Mouse (Mus musculus): ENCODE results near the gene Nosip. TPM values are rescaled to one million over a fixed set of nuclear protein-coding genes. Genes with fewer than 3 reads are reported as not detected.

Gene Nosip
- polyA plus RNA-seq, 1 experiment from 2014 or later, result 67.7 TPM

DNA sequence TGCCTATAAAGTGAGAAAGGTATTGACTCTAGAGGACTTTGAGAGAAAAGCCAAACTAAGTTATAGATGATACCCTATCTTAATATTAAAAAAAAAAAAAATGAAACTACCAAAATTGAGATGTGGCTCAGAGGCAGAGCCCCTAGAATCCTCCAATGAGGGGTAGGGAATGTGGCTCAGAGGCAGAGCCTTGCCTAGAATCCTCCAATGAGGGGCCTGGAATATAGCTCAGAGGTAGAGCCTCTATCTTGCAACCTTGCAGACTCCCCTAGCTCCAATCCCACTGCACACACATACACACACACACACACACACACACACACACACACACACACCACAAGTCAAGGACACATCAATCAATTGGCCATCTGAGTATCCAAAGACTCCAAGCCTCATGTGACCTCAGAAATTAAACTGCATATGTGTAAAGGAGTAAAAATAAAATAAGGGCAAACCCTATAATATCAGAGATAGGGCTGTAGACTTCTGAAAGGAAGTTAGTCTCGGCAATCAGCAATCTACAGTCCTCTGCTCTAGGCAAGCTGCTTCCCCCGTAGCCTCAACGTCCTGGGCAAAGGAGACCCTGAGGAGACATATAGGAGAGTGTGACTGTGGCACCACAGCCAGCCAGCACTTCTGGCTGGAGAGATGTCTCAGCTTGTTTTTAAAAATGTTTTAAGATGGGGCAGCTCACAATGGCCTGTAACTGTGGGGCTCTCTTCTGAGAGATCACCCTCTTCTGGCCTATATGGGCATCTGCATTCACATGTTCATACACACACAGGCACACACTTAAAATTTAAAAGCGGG is 5.2 kb downstream of the Nosip start:
- H3K36me3 ChIP-seq (ENCODE audit: control insufficient read depth, insufficient read depth, low read length), result no peaks in the 10 kb centered on the region
- H3K27ac ChIP-seq (ENCODE audit: low read length), result no peak overlapping the region
- H3K4me1 ChIP-seq (ENCODE audit: control insufficient read depth, insufficient read depth, low read length), result peaks cover 10% of the 10 kb centered on the region
- ATAC-seq, result no peak
- H3K9ac ChIP-seq (ENCODE audit: low read depth, low read length), result no peak overlapping the region
- 74% methylated on average over 4 of the region's 4 CpGs for WGBS
- no peaks in the 10 kb centered on the region for H3K9me3 ChIP-seq (replicated peaks; ENCODE audit: control insufficient read depth, low read length, poor library complexity, severe bottlenecking)
- H3K4me3 ChIP-seq (ENCODE audit: low read depth, low read length), result no peak overlapping the region
- no peak overlapping the region for H3K4me2 ChIP-seq (ENCODE audit: low read length)
- no peaks in the 10 kb centered on the region for H3K27me3 ChIP-seq (ENCODE audit: control insufficient read depth, insufficient read depth, low read depth, low read length)

GRCm38 (mm10) chr7:45068000-45068318 is 5.7 kb downstream of the Nosip start:
- no peaks in the 10 kb centered on the region for H3K27me3 ChIP-seq (ENCODE audit: control insufficient read depth, insufficient read depth, low read depth, low read length)
- H3K4me1 ChIP-seq (ENCODE audit: control insufficient read depth, insufficient read depth, low read length), result peaks cover 10% of the 10 kb centered on the region
- no peaks in the 10 kb centered on the region for H3K36me3 ChIP-seq (ENCODE audit: control insufficient read depth, insufficient read depth, low read length)
- H3K4me2 ChIP-seq (ENCODE audit: low read length), result no peak overlapping the region
- no peaks in the 10 kb centered on the region for H3K9me3 ChIP-seq (replicated peaks; ENCODE audit: control insufficient read depth, low read length, poor library complexity, severe bottlenecking)
- H3K27ac ChIP-seq (ENCODE audit: low read length), result no peak overlapping the region
- no peak overlapping the region for H3K4me3 ChIP-seq (ENCODE audit: low read depth, low read length)
- H3K9ac ChIP-seq (ENCODE audit: low read depth, low read length), result no peak overlapping the region
- ATAC-seq, result no peak
- WGBS, result 16% methylated on average over 5 of the region's 5 CpGs

- 97% methylated on average over 2 of the region's 2 CpGs for WGBS
- Histone ChIP-seq H3K36me3 (ENCODE audit: control insufficient read depth, insufficient read depth, low read length) (no peaks in the 10 kb centered on the region), H3K27me3 (ENCODE audit: control insufficient read depth, insufficient read depth, low read depth, low read length) (no peaks in the 10 kb centered on the region), H3K4me1 (ENCODE audit: control insufficient read depth, insufficient read depth, low read length) (no peaks in the 10 kb centered on the region), H3K4me2 (ENCODE audit: low read length) (no peak overlapping the region), H3K9ac (ENCODE audit: low read depth, low read length) (no peak overlapping the region), H3K27ac (ENCODE audit: low read length) (no peak overlapping the region), H3K9me3 (replicated peaks; ENCODE audit: control insufficient read depth, low read length, poor library complexity, severe bottlenecking) (no peaks in the 10 kb centered on the region), H3K4me3 (ENCODE audit: low read depth, low read length) (no peak overlapping the region)
- ATAC-seq, result no peak
Measured at GRCm38 (mm10) chr7:45069671-45070070, 7.4 kb downstream of the Nosip start.

GRCm38 (mm10) chr7:45072230-45072629 is 10.0 kb downstream of the Nosip start:
- ATAC-seq, result no peak
- Histone ChIP-seq H3K36me3 (ENCODE audit: control insufficient read depth, insufficient read depth, low read length) (peaks cover 10% of the 10 kb centered on the region), H3K9me3 (replicated peaks; ENCODE audit: control insufficient read depth, low read length, poor library complexity, severe bottlenecking) (no peaks in the 10 kb centered on the region), H3K27ac (ENCODE audit: low read length) (no peak overlapping the region), H3K4me1 (ENCODE audit: control insufficient read depth, insufficient read depth, low read length) (no peaks in the 10 kb centered on the region), H3K4me2 (ENCODE audit: low read length) (no peak overlapping the region), H3K4me3 (ENCODE audit: low read depth, low read length) (no peak overlapping the region), H3K9ac (ENCODE audit: low read depth, low read length) (no peak overlapping the region), H3K27me3 (ENCODE audit: control insufficient read depth, insufficient read depth, low read depth, low read length) (no peaks in the 10 kb centered on the region)
- WGBS, result 65% methylated on average over 2 of the region's 2 CpGs

GRCm38 (mm10) chr7:45073171-45073707 is 11.0 kb downstream of the Nosip start:
- Histone ChIP-seq H3K36me3 (ENCODE audit: control insufficient read depth, insufficient read depth, low read length) (peaks cover 14% of the 10 kb centered on the region), H3K4me2 (ENCODE audit: low read length) (no peak overlapping the region), H3K4me3 (ENCODE audit: low read depth, low read length) (no peak overlapping the region), H3K4me1 (ENCODE audit: control insufficient read depth, insufficient read depth, low read length) (no peaks in the 10 kb centered on the region), H3K27ac (ENCODE audit: low read length) (no peak overlapping the region), H3K9me3 (replicated peaks; ENCODE audit: control insufficient read depth, low read length, poor library complexity, severe bottlenecking) (no peaks in the 10 kb centered on the region), H3K9ac (ENCODE audit: low read depth, low read length) (no peak overlapping the region), H3K27me3 (ENCODE audit: control insufficient read depth, insufficient read depth, low read depth, low read length) (no peaks in the 10 kb centered on the region)
- ATAC-seq, result no peak
- 78% methylated on average over 7 of the region's 7 CpGs for WGBS

DNA sequence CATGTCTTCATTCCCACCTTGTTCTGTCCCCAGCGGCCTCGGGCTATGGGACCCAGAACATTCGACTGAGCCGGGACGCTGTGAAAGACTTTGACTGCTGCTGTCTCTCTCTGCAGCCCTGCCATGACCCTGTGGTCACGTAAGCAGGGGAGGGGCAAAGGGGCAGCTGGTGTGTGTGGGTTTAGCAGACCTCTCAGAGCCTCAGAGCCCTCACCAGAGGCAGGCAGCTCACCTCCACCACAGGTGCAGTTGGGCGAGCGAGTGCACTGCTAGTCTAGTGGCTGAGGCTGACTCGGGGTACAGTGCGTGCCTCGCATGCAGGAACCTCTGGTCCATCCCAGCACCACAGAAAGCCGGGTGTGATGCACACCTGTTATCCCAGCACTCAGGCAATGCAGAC is 11.7 kb downstream of the Nosip start:
- Histone ChIP-seq H3K4me2 (ENCODE audit: low read length) (no peak overlapping the region), H3K9ac (ENCODE audit: low read depth, low read length) (no peak overlapping the region), H3K27ac (ENCODE audit: low read length) (no peak overlapping the region), H3K36me3 (ENCODE audit: control insufficient read depth, insufficient read depth, low read length) (peaks cover 14% of the 10 kb centered on the region), H3K4me3 (ENCODE audit: low read depth, low read length) (no peak overlapping the region), H3K9me3 (replicated peaks; ENCODE audit: control insufficient read depth, low read length, poor library complexity, severe bottlenecking) (no peaks in the 10 kb centered on the region), H3K4me1 (ENCODE audit: control insufficient read depth, insufficient read depth, low read length) (no peaks in the 10 kb centered on the region), H3K27me3 (ENCODE audit: control insufficient read depth, insufficient read depth, low read depth, low read length) (no peaks in the 10 kb centered on the region)
- no peak for ATAC-seq
- 91% methylated on average over 12 of the region's 12 CpGs for WGBS

GRCm38 (mm10) chr7:45075405-45075804 is 13.2 kb downstream of the Nosip start:
- WGBS, result 89% methylated on average over 4 of the region's 4 CpGs
- Histone ChIP-seq H3K4me2 (ENCODE audit: low read length) (no peak overlapping the region), H3K4me3 (ENCODE audit: low read depth, low read length) (no peak overlapping the region), H3K27me3 (ENCODE audit: control insufficient read depth, insufficient read depth, low read depth, low read length) (no peaks in the 10 kb centered on the region), H3K9ac (ENCODE audit: low read depth, low read length) (no peak overlapping the region), H3K9me3 (replicated peaks; ENCODE audit: control insufficient read depth, low read length, poor library complexity, severe bottlenecking) (no peaks in the 10 kb centered on the region), H3K36me3 (ENCODE audit: control insufficient read depth, insufficient read depth, low read length) (peaks cover 14% of the 10 kb centered on the region), H3K4me1 (ENCODE audit: control insufficient read depth, insufficient read depth, low read length) (no peaks in the 10 kb centered on the region), H3K27ac (ENCODE audit: low read length) (no peak overlapping the region)
- no peak for ATAC-seq

DNA sequence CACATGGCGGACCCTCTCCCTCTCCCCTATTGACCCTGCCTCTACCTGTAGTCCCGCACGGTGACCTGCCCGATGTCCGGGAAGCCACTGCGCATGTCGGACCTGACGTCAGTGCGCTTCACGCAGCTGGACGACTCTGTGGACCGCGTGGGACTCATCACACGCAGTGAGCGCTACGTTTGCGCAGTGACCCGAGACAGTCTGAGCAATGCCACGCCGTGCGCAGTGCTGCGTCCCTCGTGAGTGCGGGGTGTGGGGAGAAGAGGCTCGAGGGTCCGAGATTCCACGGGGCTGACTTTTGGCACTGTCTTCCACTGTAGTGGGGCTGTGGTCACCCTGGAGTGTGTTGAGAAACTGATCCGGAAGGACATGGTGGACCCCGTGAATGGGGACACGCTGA is 14.3 kb downstream of the Nosip start:
- no peak overlapping the region for H3K27ac ChIP-seq (ENCODE audit: low read length)
- no peaks in the 10 kb centered on the region for H3K4me1 ChIP-seq (ENCODE audit: control insufficient read depth, insufficient read depth, low read length)
- H3K9ac ChIP-seq (ENCODE audit: low read depth, low read length), result no peak overlapping the region
- H3K27me3 ChIP-seq (ENCODE audit: control insufficient read depth, insufficient read depth, low read depth, low read length), result no peaks in the 10 kb centered on the region
- WGBS, result 91% methylated on average over 30 of the region's 30 CpGs
- ATAC-seq, result no peak
- H3K36me3 ChIP-seq (ENCODE audit: control insufficient read depth, insufficient read depth, low read length), result peaks cover 14% of the 10 kb centered on the region
- H3K9me3 ChIP-seq (replicated peaks; ENCODE audit: control insufficient read depth, low read length, poor library complexity, severe bottlenecking), result no peaks in the 10 kb centered on the region
- H3K4me3 ChIP-seq (ENCODE audit: low read depth, low read length), result no peak overlapping the region
- H3K4me2 ChIP-seq (ENCODE audit: low read length), result no peak overlapping the region

DNA sequence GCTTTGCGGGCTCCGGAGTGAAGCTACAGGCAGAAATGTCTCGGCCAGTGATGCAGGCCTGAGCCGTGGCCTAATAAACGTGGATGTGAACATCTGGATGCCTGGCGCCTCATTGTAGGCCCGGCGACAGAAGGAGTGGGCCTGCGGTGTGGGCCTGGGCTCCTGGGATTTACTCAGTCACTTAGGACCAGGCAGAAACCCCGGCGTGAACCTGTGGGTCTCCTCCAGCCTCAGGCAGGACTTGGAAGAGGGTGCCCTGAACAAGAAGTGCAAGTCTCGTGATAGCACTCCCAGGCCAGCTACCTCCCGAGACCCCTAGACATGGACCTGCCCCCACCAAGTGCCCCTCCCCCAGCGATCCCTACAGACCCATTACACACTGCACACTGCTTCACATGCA is 15.1 kb downstream of the Nosip start:
- 92% methylated on average over 14 of the region's 14 CpGs for WGBS
- no peak overlapping the region for H3K27ac ChIP-seq (ENCODE audit: low read length)

More for the DNA sequence above, 15.1 kb downstream of the Nosip start:
- ATAC-seq, result no peak
- no peaks in the 10 kb centered on the region for H3K27me3 ChIP-seq (ENCODE audit: control insufficient read depth, insufficient read depth, low read depth, low read length)
- H3K4me3 ChIP-seq (ENCODE audit: low read depth, low read length), result no peak overlapping the region
- no peak overlapping the region for H3K4me2 ChIP-seq (ENCODE audit: low read length)
- H3K36me3 ChIP-seq (ENCODE audit: control insufficient read depth, insufficient read depth, low read length), result peaks cover 14% of the 10 kb centered on the region
- no peaks in the 10 kb centered on the region for H3K9me3 ChIP-seq (replicated peaks; ENCODE audit: control insufficient read depth, low read length, poor library complexity, severe bottlenecking)
- H3K4me1 ChIP-seq (ENCODE audit: control insufficient read depth, insufficient read depth, low read length), result no peaks in the 10 kb centered on the region
- H3K9ac ChIP-seq (ENCODE audit: low read depth, low read length), result no peak overlapping the region
